Mouse (Mus musculus) T-helper 17 cell (primary cell): ENCODE measurements around the gene Tex101.
"Not testable (repeated sequence)": the region's sequence is repeated elsewhere in the genome, so short reads cannot be mapped to it uniquely, and the experiment has no call there.

Experiments used
- in situ Hi-C, 2 experiments: fragments of 300-600 bp; cut with MboI, MseI; formaldehyde crosslinking; loops; 1 replicate in 1 of 2; 2 replicates in 1 of 2; pipeline ENCODE4 v1.15.1; 2025; ENCODE audit warnings: high pct_unique_total_duplicates in 2 of 2

The Tex101 gene

GRCm38 (mm10) chr7:24676575-24676974 lies at the start of gene Tex101:
TSS of gene Tex101 (minus strand) at chr7:24676675.
- in situ Hi-C loops: no loop called here

- in situ Hi-C loops: loop anchor here in 1 of 2 experiments (25.0 kb wide), 1 partner anchor 622 kb away; no protein-coding TSS in a partner anchor
Measured at GRCm38 (mm10) chr7:24715039-24715438, 38.6 kb upstream of the Tex101 start.

GRCm38 (mm10) chr7:24708832-24709292 lies 32.4 kb upstream of the Tex101 start, which contains the start of gene BC049730:
TSS of gene BC049730 (plus strand) at chr7:24709242.
- in situ Hi-C loops: loop anchor here in 1 of 2 experiments (25.0 kb wide), 1 partner anchor 628 kb away; no protein-coding TSS in a partner anchor

- in situ Hi-C loops: loop anchor here in 1 of 2 experiments (25.0 kb wide), 1 partner anchor 634 kb away; no protein-coding TSS in a partner anchor
Measured at GRCm38 (mm10) chr7:24702841-24703240, 26.4 kb upstream of the Tex101 start.

GRCm38 (mm10) chr7:24697891-24698290 lies 21.4 kb upstream of the Tex101 start:
- in situ Hi-C loops: not testable (repeated sequence)

GRCm38 (mm10) chr7:24692693-24693092 lies 16.2 kb upstream of the Tex101 start:
- in situ Hi-C loops: not testable (repeated sequence)

GRCm38 (mm10) chr7:24687519-24687918 lies 11.0 kb upstream of the Tex101 start:
- in situ Hi-C loops: loop anchor here (5.0 kb wide), 1 partner anchor 40 kb away; the partner anchor contains the start of gene Gm4763 (in 2 of the 2)

GRCm38 (mm10) chr7:24684121-24684520 lies 7.6 kb upstream of the Tex101 start:
- in situ Hi-C loops: not testable (repeated sequence)

GRCm38 (mm10) chr7:24671944-24672439 lies 4.5 kb downstream of the Tex101 start:
- in situ Hi-C loops: no loop called here

GRCm38 (mm10) chr7:24664959-24665358 lies 11.5 kb downstream of the Tex101 start:
- in situ Hi-C loops: no loop called here

GRCm38 (mm10) chr7:24664301-24664700 lies 12.2 kb downstream of the Tex101 start:
- in situ Hi-C loops: no loop called here

- in situ Hi-C loops: no loop called here
Measured at GRCm38 (mm10) chr7:24662575-24662974, 13.9 kb downstream of the Tex101 start.

GRCm38 (mm10) chr7:24661118-24661904 lies 15.2 kb downstream of the Tex101 start:
- in situ Hi-C loops: no loop called here

- in situ Hi-C loops: loop anchor here (5.0 kb wide), 1 partner anchor 48 kb away; the partner anchor contains the start of gene Phldb3 (in 2 of the 2)
Measured at GRCm38 (mm10) chr7:24659737-24660357, 16.6 kb downstream of the Tex101 start.

GRCm38 (mm10) chr7:24653681-24654080 lies 22.8 kb downstream of the Tex101 start:
- in situ Hi-C loops: no loop called here

GRCm38 (mm10) chr7:24646486-24646885 lies 30.0 kb downstream of the Tex101 start:
- in situ Hi-C loops: no loop called here

GRCm38 (mm10) chr7:24644996-24645395 lies 31.5 kb downstream of the Tex101 start:
- in situ Hi-C loops: no loop called here

GRCm38 (mm10) chr7:24644492-24644891 lies 32.0 kb downstream of the Tex101 start:
- in situ Hi-C loops: no loop called here

GRCm38 (mm10) chr7:24642491-24642890 lies 34.0 kb downstream of the Tex101 start:
- in situ Hi-C loops: no loop called here

- in situ Hi-C loops: no loop called here
Measured at GRCm38 (mm10) chr7:24640450-24640849, 36.0 kb downstream of the Tex101 start.

- in situ Hi-C loops: no loop called here
Measured at GRCm38 (mm10) chr7:24638026-24638856, 38.2 kb downstream of the Tex101 start.
